ENCODE assay signal across 22 mouse cellular contexts in genomic region chr2:31733558-31733957, GRCm38 (mm10). TPM values are rescaled to one million over a fixed set of nuclear protein-coding genes. Genes with fewer than 3 reads are reported as not detected.
A peak's percentile ranks its signal among the peaks of the same experiment; 100 is the strongest.
DNase-seq lines count a peak whose midpoint lies in the region; ATAC-seq and TF ChIP-seq lines count a peak whose summit lies in the region.
"Had no signal": no experiment of that assay in that cellular context is flagged by ENCODE, and none has a peak within 500 bp of the region (broad histone marks: within the 10 kb centered on the region; RNA-seq: fewer than 3 reads in every experiment).

No protein-coding gene starts in this region.

- H3K4me2 ChIP-seq in embryonic facial prominence, embryonic 15.5 days (replicated peaks) = no peak overlapping the region
- no peak overlapping the region for H3K4me2 ChIP-seq in forebrain, embryonic 14.5 days (ENCODE audit: low read length)
- H3K4me2 ChIP-seq: hindbrain, embryonic 14.5 days; lung, embryonic 15.5 days had no signal

- H3K36me3 ChIP-seq in embryonic facial prominence, embryonic 15.5 days = no peaks in the 10 kb centered on the region
- H3K36me3 ChIP-seq in embryonic facial prominence, embryonic 10.5 days (replicated peaks) = peaks cover 12% of the 10 kb centered on the region
- H3K36me3 ChIP-seq in forebrain, embryonic 14.5 days (ENCODE audit: control insufficient read depth, insufficient read depth, low read length) = no peaks in the 10 kb centered on the region
- H3K36me3 ChIP-seq: heart, embryonic 10.5 days; lung, embryonic 15.5 days had no signal

- WGBS in embryonic facial prominence, embryonic 15.5 days = 62% methylated on average over 5 of the region's 5 CpGs
- 78% methylated on average over 5 of the region's 5 CpGs for WGBS in embryonic facial prominence, embryonic 10.5 days
- 25% methylated on average over 5 of the region's 5 CpGs for WGBS in lung, adult 2 months
- 90% methylated on average over 5 of the region's 5 CpGs for WGBS in forebrain, embryonic 14.5 days

- TF ChIP-seq CTCF in lung, adult 2 months (IDR thresholded peaks at IDR 0.05; ENCODE audit: insufficient read depth, low read length) = no peak

- no peak overlapping the region for H3K9ac ChIP-seq in embryonic facial prominence, embryonic 15.5 days
- no peak overlapping the region for H3K9ac ChIP-seq in forebrain, embryonic 14.5 days (ENCODE audit: low read length)
- H3K9ac ChIP-seq: hindbrain, embryonic 14.5 days; lung, embryonic 15.5 days had no signal

- no peak overlapping the region for H3K4me3 ChIP-seq in embryonic facial prominence, embryonic 15.5 days (replicated peaks)
- H3K4me3 ChIP-seq in embryonic facial prominence, embryonic 10.5 days = no peak overlapping the region
- H3K4me3 ChIP-seq in lung, adult 2 months (replicated peaks; ENCODE audit: extremely low read depth, low read depth, low read length) = no peak overlapping the region
- H3K4me3 ChIP-seq in forebrain, embryonic 14.5 days (ENCODE audit: low read depth, low read length) = no peak overlapping the region
- H3K4me3 ChIP-seq: erythroblast, embryonic 14.5 days; gastrocnemius, adult 2 months; heart, embryonic 10.5 days; lung, embryonic 15.5 days had no signal

- no peaks in the 10 kb centered on the region for H3K9me3 ChIP-seq in embryonic facial prominence, embryonic 15.5 days (replicated peaks)
- no peaks in the 10 kb centered on the region for H3K9me3 ChIP-seq in embryonic facial prominence, embryonic 10.5 days
- H3K9me3 ChIP-seq in forebrain, embryonic 14.5 days (replicated peaks; ENCODE audit: control insufficient read depth, low read length) = no peaks in the 10 kb centered on the region
- H3K9me3 ChIP-seq: heart, embryonic 10.5 days; lung, embryonic 15.5 days had no signal

- H3K27me3 ChIP-seq in embryonic facial prominence, embryonic 15.5 days = no peaks in the 10 kb centered on the region
- H3K27me3 ChIP-seq in embryonic facial prominence, embryonic 10.5 days (replicated peaks; ENCODE audit: low read depth, poor library complexity, severe bottlenecking) = no peaks in the 10 kb centered on the region
- no peaks in the 10 kb centered on the region for H3K27me3 ChIP-seq in forebrain, embryonic 14.5 days (replicated peaks; ENCODE audit: control insufficient read depth, insufficient read depth, low read length)
- H3K27me3 ChIP-seq: lung, embryonic 15.5 days had no signal

- no peaks in the 10 kb centered on the region for H3K4me1 ChIP-seq in embryonic facial prominence, embryonic 15.5 days
- peaks cover 9% of the 10 kb centered on the region; the same call in 1 of the 2 replicates for H3K4me1 ChIP-seq in embryonic facial prominence, embryonic 10.5 days
- H3K4me1 ChIP-seq in lung, adult 2 months (ENCODE audit: control insufficient read depth, insufficient read depth, low read length) = peaks cover 4% of the 10 kb centered on the region
- no peaks in the 10 kb centered on the region for H3K4me1 ChIP-seq in forebrain, embryonic 14.5 days (ENCODE audit: control insufficient read depth, insufficient read depth, low read length)

- 0 out of 2 replicates have a peak overlapping the region, but pooled peaks have one; percentile 28 for H3K27ac ChIP-seq in embryonic facial prominence, embryonic 15.5 days (replicated peaks)
- no peak overlapping the region for H3K27ac ChIP-seq in embryonic facial prominence, embryonic 10.5 days (replicated peaks)
- H3K27ac ChIP-seq in forebrain, embryonic 14.5 days (ENCODE audit: low read depth, low read length) = no peak overlapping the region
- H3K27ac ChIP-seq: gastrocnemius, adult 2 months; heart, embryonic 10.5 days; hindbrain, embryonic 14.5 days; lung, embryonic 15.5 days had no signal

- no peak for TF ChIP-seq POLR2A in lung, adult 2 months (IDR thresholded peaks at IDR 0.05; ENCODE audit: borderline replicate concordance, extremely low read depth, low read depth, low read length)

- DNase-seq in embryonic facial prominence, embryonic 10.5 days (ENCODE audit: low spot score) = no peak
- DNase-seq in lung, adult 18-20 months = peak; percentile 13 to 59
- DNase-seq in lung, adult 2 months = no peak
- peak; percentile 67 for DNase-seq in lung, postnatal 36 days
- no peak for DNase-seq in thymus, postnatal 4 days
- no peak for DNase-seq in embryo, embryonic 10 days (ENCODE audit: low spot score)
- no peak for DNase-seq in forebrain, embryonic 14.5 days (ENCODE audit: low spot score)
- DNase-seq: adrenal gland, adult 8-10 months; cerebellum, adult 11 months; cerebellum, postnatal 14 days; gastrocnemius, adult 2 months; kidney, adult 11 months; kidney, postnatal 10 days; liver; right cerebral cortex, postnatal 25 days; thymus, adult 18-20 months had no signal

- no peak for ATAC-seq in embryonic facial prominence, embryonic 15.5 days (ENCODE audit: insufficient number of reproducible peaks, low FRiP score, low TSS enrichment, low read depth)
- no peak for ATAC-seq in forebrain, embryonic 14.5 days
- ATAC-seq: forebrain, embryonic 16.5 days had no signal

RNA-seq across cellular contexts. Expression of gene Abl1, which starts 45.4 kb away (rescaled TPM):
- polyA plus RNA-seq in embryonic facial prominence, embryonic 15.5 days (2015; fragmentation: Nextera tagmentation; extraction: Ambion mirVana) = 40.9 and 42.3 TPM in 2 replicates
- polyA plus RNA-seq in embryonic facial prominence, embryonic 10.5 days (2016; fragmentation: Nextera tagmentation; extraction: Ambion mirVana) = 62.8 and 64.8 TPM in 2 replicates
- polyA plus RNA-seq in lung, adult 2 months (2012; rRNA removed) = 55.0 and 61.7 TPM in 2 replicates
- polyA plus RNA-seq in forebrain, embryonic 14.5 days (2014; fragmentation: Nextera tagmentation; extraction: Ambion mirVana) = 19.6 and 22.9 TPM in 2 replicates

Comparison
In these comparisons a context has a peak if more than half of its experiments do, and no peak if none do; other contexts are left out.
1. DNase-seq: peak in lung, adult 18-20 months (2 of 2) and lung, postnatal 36 days (single experiment); none in embryonic facial prominence, embryonic 10.5 days (single experiment), lung, adult 2 months (single experiment), thymus, postnatal 4 days (single experiment), embryo, embryonic 10 days (single experiment) and forebrain, embryonic 14.5 days (single experiment).